ENCODE assay signal across 21 mouse cellular contexts in genomic region chr10:71426740-71427139, GRCm38 (mm10).
A peak's percentile ranks its signal among the peaks of the same experiment; 100 is the strongest.
DNase-seq lines count a peak whose midpoint lies in the region; ATAC-seq and TF ChIP-seq lines count a peak whose summit lies in the region.
"Had no signal": no experiment of that assay in that cellular context is flagged by ENCODE, and none has a peak within 500 bp of the region (broad histone marks: within the 10 kb centered on the region; RNA-seq: fewer than 3 reads in every experiment).

No protein-coding gene starts in this region.

- no peaks in the 10 kb centered on the region for H3K36me3 ChIP-seq in forebrain, embryonic 15.5 days
- H3K36me3 ChIP-seq in forebrain, embryonic 11.5 days (ENCODE audit: control insufficient read depth, insufficient read depth, low read length), result no peaks in the 10 kb centered on the region
- no peaks in the 10 kb centered on the region for H3K36me3 ChIP-seq in forebrain, postnatal 0 days (ENCODE audit: insufficient read depth)
- H3K36me3 ChIP-seq: hindbrain, embryonic 12.5 days; hindbrain, embryonic 15.5 days had no signal

- H3K4me2 ChIP-seq in forebrain, embryonic 15.5 days (replicated peaks), result no peak overlapping the region
- H3K4me2 ChIP-seq in forebrain, embryonic 11.5 days (ENCODE audit: low read depth, low read length, severe bottlenecking), result no peak overlapping the region
- H3K4me2 ChIP-seq in forebrain, postnatal 0 days (ENCODE audit: low read depth), result no peak overlapping the region
- H3K4me2 ChIP-seq: heart, embryonic 11.5 days; hindbrain, embryonic 12.5 days; hindbrain, embryonic 15.5 days had no signal

- H3K4me3 ChIP-seq in forebrain, embryonic 15.5 days, result no peak overlapping the region
- H3K4me3 ChIP-seq in forebrain, embryonic 11.5 days (ENCODE audit: low read depth, low read length), result no peak overlapping the region
- H3K4me3 ChIP-seq in forebrain, postnatal 0 days (ENCODE audit: low read depth, low read length), result no peak overlapping the region
- H3K4me3 ChIP-seq: heart, adult 2 months; hindbrain, embryonic 12.5 days; hindbrain, embryonic 15.5 days had no signal

- H3K27ac ChIP-seq in forebrain, embryonic 15.5 days (replicated peaks), result peak overlapping the region; percentile 62
- no peak overlapping the region for H3K27ac ChIP-seq in forebrain, embryonic 11.5 days (ENCODE audit: low read depth, low read length)
- H3K27ac ChIP-seq in forebrain, postnatal 0 days (ENCODE audit: low read depth, low read length), result no peak overlapping the region
- H3K27ac ChIP-seq: heart, adult 2 months; hindbrain, embryonic 12.5 days; hindbrain, embryonic 15.5 days had no signal

- no peaks in the 10 kb centered on the region for H3K9me3 ChIP-seq in forebrain, embryonic 15.5 days
- H3K9me3 ChIP-seq in forebrain, embryonic 11.5 days (ENCODE audit: control insufficient read depth, low read length), result no peaks in the 10 kb centered on the region; the same call in 1 of the 2 replicates
- H3K9me3 ChIP-seq in forebrain, postnatal 0 days (ENCODE audit: low read length), result no peaks in the 10 kb centered on the region
- H3K9me3 ChIP-seq: hindbrain, embryonic 15.5 days had no signal

- H3K4me1 ChIP-seq in forebrain, embryonic 15.5 days, result peaks cover 18% of the 10 kb centered on the region
- H3K4me1 ChIP-seq in forebrain, embryonic 11.5 days (replicated peaks; ENCODE audit: control insufficient read depth, insufficient read depth, low read length), result no peaks in the 10 kb centered on the region
- H3K4me1 ChIP-seq in forebrain, postnatal 0 days (ENCODE audit: insufficient read depth), result no peaks in the 10 kb centered on the region
- H3K4me1 ChIP-seq: hindbrain, embryonic 12.5 days; hindbrain, embryonic 15.5 days had no signal

- DNase-seq in forebrain, embryonic 11.5 days (ENCODE audit: low spot score), result no peak
- DNase-seq in brain, adult 2 months (ENCODE audit: low read depth, low spot score), result peak; percentile 9
- peak; percentile 82 for DNase-seq in brain, embryonic 14.5 days (ENCODE audit: low read depth)
- peak; percentile 71 for DNase-seq in forebrain, postnatal 0 days
- no peak for DNase-seq in thymus, postnatal 10 days (ENCODE audit: low spot score in 2 of 2)
- DNase-seq: adrenal gland, adult 8-10 months; adrenal gland, postnatal 25 days; cerebellum, adult 18-20 months; cerebellum, adult 9-10 months; cerebellum, postnatal 14 days; gastrocnemius, postnatal 25 days; heart, adult 2 months; kidney, adult 18-20 months; kidney, adult 9 months had no signal

- 36% methylated on average over 6 of the region's 6 CpGs for WGBS in forebrain, embryonic 15.5 days
- 80% methylated on average over 6 of the region's 6 CpGs for WGBS in forebrain, embryonic 11.5 days
- WGBS in forebrain, postnatal 0 days, result 28% methylated on average over 6 of the region's 6 CpGs

- no peak overlapping the region for H3K9ac ChIP-seq in forebrain, embryonic 15.5 days (replicated peaks)
- H3K9ac ChIP-seq in forebrain, embryonic 11.5 days (ENCODE audit: low read length), result no peak overlapping the region
- no peak overlapping the region for H3K9ac ChIP-seq in forebrain, postnatal 0 days
- H3K9ac ChIP-seq: hindbrain, embryonic 12.5 days; hindbrain, embryonic 15.5 days had no signal

- ATAC-seq in forebrain, embryonic 15.5 days (replicated peaks), result peak; percentile 68
- ATAC-seq in forebrain, embryonic 11.5 days (replicated peaks; ENCODE audit: low FRiP score), result no peak
- ATAC-seq in forebrain, postnatal 0 days, result peak; percentile 78
- ATAC-seq: CD4-positive, CD25-positive, alpha-beta regulatory T cell, adult 4 months; inflammation-experienced regulatory T-cells, adult 6 months; intestine, embryonic 16.5 days had no signal

- TF ChIP-seq POLR2A in brain, embryonic 14.5 days (IDR thresholded peaks at IDR 0.05; ENCODE audit: borderline replicate concordance, extremely low read depth, insufficient read depth, insufficient read length, poor library complexity, severe bottlenecking), result no peak

- TF ChIP-seq CTCF in brain, embryonic 14.5 days (IDR thresholded peaks at IDR 0.05; ENCODE audit: borderline replicate concordance, extremely low read depth, insufficient read depth, insufficient read length), result no peak
- TF ChIP-seq CTCF in forebrain, postnatal 0 days (IDR thresholded peaks at IDR 0.05; ENCODE audit: low read depth), result no peak

- H3K27me3 ChIP-seq in forebrain, embryonic 15.5 days, result no peaks in the 10 kb centered on the region
- no peaks in the 10 kb centered on the region for H3K27me3 ChIP-seq in forebrain, embryonic 11.5 days (ENCODE audit: control insufficient read depth, insufficient read depth, low read length)
- no peaks in the 10 kb centered on the region for H3K27me3 ChIP-seq in forebrain, postnatal 0 days (ENCODE audit: insufficient read depth, low read length)
- H3K27me3 ChIP-seq: hindbrain, embryonic 12.5 days; hindbrain, embryonic 15.5 days had no signal

Comparison
In these comparisons a context has a peak if more than half of its experiments do, and no peak if none do; other contexts are left out.
1. DNase-seq: peak in brain, adult 2 months (single experiment), brain, embryonic 14.5 days (single experiment) and forebrain, postnatal 0 days (single experiment); none in forebrain, embryonic 11.5 days (single experiment) and thymus, postnatal 10 days (0 of 2).